Comparison of ENCODE assay signal across 33 mouse cellular contexts in the genomic region with DNA sequence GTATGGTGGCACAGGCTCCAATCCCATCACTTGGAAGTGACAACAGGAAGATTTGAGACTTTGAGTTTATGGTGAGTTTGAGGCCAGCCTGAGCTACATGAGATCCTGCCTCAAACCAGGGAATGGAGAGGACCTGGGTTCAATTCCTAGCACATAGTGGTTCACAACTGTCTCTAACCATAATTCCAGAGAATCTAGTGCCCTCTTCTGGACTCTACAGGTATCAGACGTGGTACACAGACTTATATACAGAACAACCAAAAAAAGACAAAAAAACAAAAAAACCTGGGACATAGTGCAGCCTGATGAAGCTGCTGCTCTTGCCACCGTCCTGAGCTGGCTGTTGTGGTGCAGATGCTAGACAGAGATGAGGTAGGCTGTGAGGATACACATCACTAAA. TPM values are rescaled to one million over a fixed set of nuclear protein-coding genes. Genes with fewer than 3 reads are reported as not detected.
DNase-seq lines count a peak whose midpoint lies in the region; TF ChIP-seq lines count a peak whose summit lies in the region.
"Had no signal": no experiment of that assay in that cellular context is flagged by ENCODE, and none has a peak within 500 bp of the region (broad histone marks: within the 10 kb centered on the region; RNA-seq: fewer than 3 reads in every experiment).

No protein-coding gene starts in this region.

- DNase-seq in gastrocnemius, adult 2 months: no peak
- DNase-seq in gastrocnemius, postnatal 25 days: no peak
- no peak for DNase-seq in left cerebral cortex, adult 2 months (ENCODE audit: extremely low spot score in 1 of 2, low spot score in 2 of 2)
- no peak for DNase-seq in left cerebral cortex, postnatal 14 days (ENCODE audit: low spot score in 2 of 2)
- DNase-seq in right cerebral cortex, postnatal 14 days: no peak
- DNase-seq: adrenal gland, postnatal 14 days; cerebellum, adult 11-12 months; cerebellum, postnatal 36 days; embryo, embryonic 11 days; kidney, adult 11 months; kidney, postnatal 14 days; left cerebral cortex, postnatal 4 days; liver, postnatal 0 days; lung, postnatal 10 days had no signal

- no peaks in the 10 kb centered on the region for H3K9me3 ChIP-seq in E14TG2a.4 (ENCODE audit: low read length)
- H3K9me3 ChIP-seq: embryonic facial prominence, embryonic 12.5 days; forebrain, embryonic 15.5 days; heart, embryonic 15.5 days; liver, embryonic 12.5 days; midbrain, embryonic 12.5 days; neural tube, embryonic 13.5 days had no signal

- H3K4me1 ChIP-seq in E14TG2a.4 (replicated peaks; ENCODE audit: low read depth, low read length): peaks cover 31% of the 10 kb centered on the region
- peaks cover 7% of the 10 kb centered on the region for H3K4me1 ChIP-seq in cortical plate, adult 2 months (ENCODE audit: control insufficient read depth, insufficient read depth, low read length)
- H3K4me1 ChIP-seq: embryonic facial prominence, embryonic 12.5 days had no signal

- intact Hi-C loops in gastrocnemius, adult 2 months (cut with DNase I): no loop called here
- intact Hi-C loops in left cerebral cortex, adult 2 months (cut with DNase I): no loop called here
- intact Hi-C loops in left cerebral cortex, postnatal 14 days (cut with DNase I): no loop called here

- peak; percentile 23; the same call in 1 of the 2 replicates for TF ChIP-seq CTCF in gastrocnemius, adult 2 months (IDR thresholded peaks at IDR 0.05)
- peak; percentile 36 for TF ChIP-seq CTCF in left cerebral cortex, adult 2 months (IDR thresholded peaks at IDR 0.05)
- TF ChIP-seq CTCF in E14TG2a.4 (conservative IDR thresholded peaks at IDR 0.05; ENCODE audit: low read length): peak; percentile 35
- no peak for TF ChIP-seq CTCF in cortical plate, adult 2 months (IDR thresholded peaks at IDR 0.05; ENCODE audit: extremely low read depth, insufficient read depth, low read length)

- 0 out of 2 replicates have a peak, but pooled peaks have one; percentile 18 for TF ChIP-seq POLR2A in cortical plate, adult 2 months (IDR thresholded peaks at IDR 0.05; ENCODE audit: extremely low read depth, insufficient read depth, low read length)

- no peaks in the 10 kb centered on the region for H3K27me3 ChIP-seq in E14TG2a.4 (ENCODE audit: insufficient read depth, low read length)
- H3K27me3 ChIP-seq: CH12.LX; embryonic facial prominence, embryonic 12.5 days; forebrain, embryonic 15.5 days; heart, embryonic 15.5 days; liver, embryonic 12.5 days; midbrain, embryonic 12.5 days; neural tube, embryonic 13.5 days had no signal

- peaks cover 95% of the 10 kb centered on the region for H3K36me3 ChIP-seq in E14TG2a.4 (ENCODE audit: insufficient read depth, low read length)

- H3K4me3 ChIP-seq in gastrocnemius, adult 2 months: no peak overlapping the region
- no peak overlapping the region for H3K4me3 ChIP-seq in left cerebral cortex, adult 2 months
- no peak overlapping the region for H3K4me3 ChIP-seq in E14TG2a.4 (replicated peaks; ENCODE audit: low read length)
- no peak overlapping the region for H3K4me3 ChIP-seq in cortical plate, adult 2 months (ENCODE audit: insufficient read depth, low read length)
- H3K4me3 ChIP-seq: embryonic facial prominence, embryonic 12.5 days; forebrain, embryonic 15.5 days; heart, embryonic 15.5 days; liver, embryonic 12.5 days; midbrain, embryonic 12.5 days; neural tube, embryonic 13.5 days had no signal

- no peak overlapping the region for H3K27ac ChIP-seq in gastrocnemius, adult 2 months
- H3K27ac ChIP-seq in left cerebral cortex, adult 2 months: no peak overlapping the region
- no peak overlapping the region for H3K27ac ChIP-seq in cortical plate, adult 2 months (ENCODE audit: insufficient read depth, low read length)
- H3K27ac ChIP-seq: embryonic facial prominence, embryonic 12.5 days; forebrain, embryonic 15.5 days; heart, embryonic 15.5 days; liver, embryonic 12.5 days; midbrain, embryonic 12.5 days; neural tube, embryonic 13.5 days had no signal

RNA-seq across cellular contexts. Expression of a gene that starts 5.3 kb away (rescaled TPM):
- total RNA-seq in gastrocnemius, adult 2 months (2021): not detected
- total RNA-seq in gastrocnemius, postnatal 25 days (2021): not detected
- under 1 TPM in 1 of 2 experiments, not detected in 1; 0.70 TPM for total RNA-seq in left cerebral cortex, adult 2 months (2021)
- total RNA-seq in left cerebral cortex, postnatal 14 days (2021): under 1 TPM in 1 of 2 experiments, not detected in 1; 0.68 TPM
- polyA plus RNA-seq in cortical plate, adult 2 months (2012; rRNA removed): 0.94 and 1.0 TPM in 2 replicates
- total RNA-seq: adrenal gland, postnatal 14 days; gastrocnemius, adult 8-10 months; heart, postnatal 25 days; megakaryocyte, adult 5-6 weeks had no signal

RNA-seq across cellular contexts. Expression of a gene that starts 9.9 kb away (rescaled TPM):
- not detected for total RNA-seq in gastrocnemius, adult 2 months (2021)
- not detected for total RNA-seq in gastrocnemius, postnatal 25 days (2021)
- total RNA-seq in left cerebral cortex, adult 2 months (2021): not detected
- total RNA-seq in left cerebral cortex, postnatal 14 days (2021): not detected
- not detected in 2 replicates for polyA plus RNA-seq in cortical plate, adult 2 months (2012; rRNA removed)
- total RNA-seq: adrenal gland, postnatal 14 days; heart, postnatal 25 days; layer of hippocampus, adult 18-20 months; layer of hippocampus, postnatal 14 days; left cerebral cortex, adult 8-10 months had no signal
- polyA plus RNA-seq: kidney, embryonic 14.5 days; small intestine, adult 2 months; stomach, embryonic 14.5 days; urinary bladder, adult 2 months had no signal

RNA-seq across cellular contexts. Expression of a gene that starts 17.1 kb away (rescaled TPM):
- total RNA-seq in gastrocnemius, adult 2 months (2021): under 1 TPM; 0.33 to 0.36 TPM
- total RNA-seq in gastrocnemius, postnatal 25 days (2021): 1 to 10 TPM in 1 of 2 experiments, under 1 TPM in 1; 0.69 to 1.4 TPM
- 10 to 100 TPM; 79.3 to 82.7 TPM for total RNA-seq in left cerebral cortex, adult 2 months (2021)
- 100 to 1,000 TPM in 1 of 2 experiments, 10 to 100 TPM in 1; 90.6 to 113 TPM for total RNA-seq in left cerebral cortex, postnatal 14 days (2021)
- 122 and 131 TPM in 2 replicates for polyA plus RNA-seq in cortical plate, adult 2 months (2012; rRNA removed)

RNA-seq across cellular contexts. Expression of a gene that starts 28.1 kb away (rescaled TPM):
- under 1 TPM; 0.28 to 0.64 TPM for total RNA-seq in gastrocnemius, adult 2 months (2021)
- total RNA-seq in gastrocnemius, postnatal 25 days (2021): 1 to 10 TPM in 1 of 2 experiments, under 1 TPM in 1; 0.87 to 1.8 TPM
- total RNA-seq in left cerebral cortex, adult 2 months (2021): 10 to 100 TPM in 1 of 2 experiments, 1 to 10 TPM in 1; 10.0 to 11.5 TPM
- 10 to 100 TPM; 11.5 to 11.8 TPM for total RNA-seq in left cerebral cortex, postnatal 14 days (2021)
- 14.2 and 15.2 TPM in 2 replicates for polyA plus RNA-seq in cortical plate, adult 2 months (2012; rRNA removed)

Comparison
In these comparisons a context has a peak if more than half of its experiments do, and no peak if none do; other contexts are left out.
1. RNA of a gene that starts 17.1 kb away (total RNA-seq): 90.6 to 113 TPM in left cerebral cortex, postnatal 14 days and 79.3 to 82.7 TPM in left cerebral cortex, adult 2 months; 0.69 to 1.4 TPM in gastrocnemius, postnatal 25 days and 0.33 to 0.36 TPM in gastrocnemius, adult 2 months; every median in the first group is over 10 times any median in the second.